Mouse (Mus musculus): ENCODE results near the gene Crxos.

Gene Crxos

DNA sequence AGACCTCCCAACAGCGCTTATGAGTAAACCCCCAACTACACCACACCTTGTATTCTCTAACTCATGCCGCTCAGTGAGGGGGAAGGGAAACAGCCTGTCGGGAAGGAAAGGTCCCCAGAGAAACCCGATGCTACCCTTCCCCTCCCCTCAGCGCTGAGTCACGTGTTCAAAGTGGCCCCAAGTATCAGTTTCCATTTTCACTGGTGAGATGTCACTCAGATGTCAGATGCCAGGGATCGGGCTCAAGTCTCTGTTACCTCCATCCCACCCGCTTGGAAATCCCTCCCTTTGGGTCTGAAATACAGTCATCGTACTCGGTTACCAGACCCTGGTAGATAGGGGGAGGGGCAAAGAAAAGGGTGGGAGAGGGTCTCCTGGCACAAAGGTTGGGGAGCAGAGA is 39.4 kb downstream of the Crxos start:
- DNase-seq (ENCODE audit: low spot score) = peak; percentile 32

DNA sequence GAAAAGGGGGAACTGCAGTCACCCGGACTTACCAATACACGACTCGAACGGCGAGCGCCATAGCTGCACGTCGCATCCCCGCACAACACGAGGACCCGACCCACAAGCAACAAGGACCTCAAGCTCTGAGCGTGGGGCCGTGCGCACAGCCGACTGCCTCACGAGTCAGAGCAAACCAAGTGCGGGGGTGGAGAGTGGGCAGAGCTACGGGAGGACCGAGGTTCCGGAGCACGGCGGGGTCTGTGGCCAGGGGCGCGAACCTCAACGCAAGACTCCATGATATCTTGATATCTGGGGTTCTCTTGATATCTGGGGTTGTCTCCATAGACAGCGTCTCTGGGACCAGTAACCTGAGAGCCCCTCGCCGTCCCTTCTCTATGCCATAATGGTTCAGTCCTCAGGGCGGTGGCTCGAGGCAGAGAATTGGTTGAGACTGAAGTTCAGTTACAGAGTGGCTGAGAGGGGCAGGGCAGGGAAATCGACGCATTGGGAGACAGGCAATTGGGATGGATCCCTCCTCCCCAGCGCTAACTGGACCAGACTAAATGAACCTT is 39.9 kb downstream of the Crxos start, which contains the start of gene Selenow:
Selenow (minus strand) TSS at position 183 of the 554 bp plus-strand sequence.
- peak; percentile 85 for DNase-seq (ENCODE audit: low spot score)

DNA sequence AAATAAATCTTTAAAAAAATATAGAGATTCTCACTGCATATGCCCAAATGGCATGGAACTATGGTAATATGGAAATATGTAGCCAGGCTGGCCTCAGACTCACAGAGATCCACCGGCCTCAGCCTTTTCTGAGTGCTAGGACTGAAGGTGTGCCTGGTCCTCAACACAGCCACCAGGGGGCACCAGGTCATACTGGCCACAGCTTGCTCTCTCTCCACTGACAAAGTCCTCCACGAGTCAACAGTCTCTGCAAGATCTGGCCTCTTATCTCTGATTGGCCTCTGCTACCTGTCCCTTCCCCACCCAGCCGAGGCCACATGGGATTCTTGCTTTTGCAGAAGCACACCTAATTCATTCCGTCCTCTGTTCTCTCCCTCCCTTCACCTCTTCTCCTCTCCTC is 47.5 kb downstream of the Crxos start:
- DNase-seq (ENCODE audit: low spot score) = peak; percentile 49

- no peak for DNase-seq (ENCODE audit: low spot score)
Measured at GRCm38 (mm10) chr7:15930543-15930942, 48.1 kb downstream of the Crxos start.

GRCm38 (mm10) chr7:15931635-15932034 is 49.2 kb downstream of the Crxos start:
- DNase-seq (ENCODE audit: low spot score) = no peak

GRCm38 (mm10) chr7:15933437-15934359 is 51.3 kb downstream of the Crxos start:
- DNase-seq (ENCODE audit: low spot score) = no peak

DNA sequence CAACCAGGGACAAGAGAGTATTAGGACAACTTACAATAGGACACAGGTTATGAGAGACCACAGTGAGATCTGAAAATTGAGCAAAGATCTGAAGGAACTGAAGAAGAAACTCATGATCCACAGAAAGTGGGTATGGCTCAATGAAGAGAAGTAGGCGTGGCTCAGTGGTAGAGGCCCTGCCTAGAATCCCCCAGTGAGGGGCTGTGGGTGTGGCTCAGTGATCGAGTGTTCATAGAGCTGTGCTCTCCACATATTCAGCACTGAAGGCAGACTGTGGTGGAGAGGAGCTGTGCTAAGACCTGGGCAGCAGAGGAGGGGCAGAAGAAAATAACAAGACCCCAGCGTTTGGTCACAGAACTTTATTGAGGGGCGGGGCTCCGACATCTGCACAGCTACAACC is 55.1 kb downstream of the Crxos start:
- DNase-seq (ENCODE audit: low spot score) = no peak

DNA sequence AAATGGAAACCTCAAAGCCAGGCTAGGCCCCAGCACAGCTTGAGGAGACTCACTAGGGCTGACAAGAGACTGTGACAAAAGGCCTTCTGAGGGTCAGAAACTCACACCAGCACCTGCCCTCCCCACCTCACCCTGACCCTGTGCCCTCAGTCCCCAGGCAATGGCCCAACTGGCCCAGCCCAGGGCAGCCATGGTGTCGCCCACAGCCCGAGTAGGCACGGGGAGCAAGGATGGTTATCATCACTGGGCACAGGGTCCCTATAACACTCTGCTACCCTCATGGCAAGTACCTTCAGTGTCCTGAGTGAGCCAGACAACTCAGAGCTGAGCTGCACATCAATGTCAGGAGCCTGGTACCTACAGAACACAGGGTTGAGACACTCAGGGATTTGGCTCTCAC is 56.2 kb downstream of the Crxos start:
- no peak for DNase-seq (ENCODE audit: low spot score)

GRCm38 (mm10) chr7:15944311-15944710 is 61.9 kb downstream of the Crxos start:
- no peak for DNase-seq (ENCODE audit: low spot score)

DNA sequence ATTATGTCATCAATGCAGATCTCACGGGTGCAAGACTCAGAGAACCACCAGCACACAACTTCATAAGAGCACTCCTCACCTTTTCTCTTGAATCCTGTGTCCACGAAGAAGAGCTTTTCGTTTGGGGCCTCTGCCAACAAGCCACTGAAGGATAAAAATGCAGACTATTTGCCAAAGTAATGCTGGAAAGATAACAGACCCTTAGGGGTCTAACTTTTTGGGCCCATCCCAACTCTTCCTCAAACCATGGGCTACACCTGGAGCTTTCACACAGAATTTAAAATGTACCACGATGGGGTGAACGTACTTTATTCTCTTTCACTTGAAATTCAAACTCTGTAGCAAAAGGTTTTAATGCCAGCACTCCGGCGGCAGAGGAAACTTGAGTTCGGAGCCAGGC is 62.8 kb downstream of the Crxos start:
- DNase-seq (ENCODE audit: low spot score) = no peak

DNA sequence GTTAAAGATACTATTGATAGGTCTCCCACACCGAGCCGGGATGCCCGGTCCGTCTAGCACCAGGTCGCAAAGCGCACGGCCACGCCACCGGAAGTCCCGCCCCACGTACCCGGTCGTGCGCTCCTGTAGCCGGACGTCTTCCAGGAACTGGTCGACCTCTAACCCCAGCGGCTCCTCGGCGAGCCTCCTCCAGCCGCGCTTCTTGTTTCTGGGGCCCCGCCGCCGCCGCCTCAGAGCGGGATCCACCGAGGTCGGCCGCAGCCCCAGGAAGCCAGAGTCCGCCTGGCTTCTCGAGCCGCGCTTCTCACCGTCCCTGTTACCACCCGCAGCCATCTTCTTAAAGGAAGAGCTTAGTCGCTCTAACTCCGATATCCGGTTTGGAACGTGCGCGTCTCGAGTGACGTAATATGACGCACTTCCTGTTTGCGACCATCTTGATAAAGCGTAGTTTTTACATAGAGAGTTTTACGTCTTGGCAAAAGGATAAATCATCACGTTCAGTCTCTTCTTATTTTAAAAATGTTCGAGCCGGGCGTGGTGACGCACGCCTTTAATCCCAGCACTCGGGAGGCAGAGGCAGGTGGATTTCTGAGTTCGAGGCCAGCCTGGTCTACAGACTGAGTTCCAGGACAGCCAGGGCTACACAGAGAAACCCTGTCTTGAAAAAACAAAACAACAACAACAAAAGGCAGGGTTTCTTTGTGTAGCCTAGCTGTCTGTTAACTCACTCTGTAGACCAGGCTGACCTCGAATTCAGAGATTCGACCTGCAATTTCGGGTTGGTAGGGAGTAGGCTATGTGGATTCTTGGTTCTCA is 63.5 kb downstream of the Crxos start, which contains the start of gene Nop53:
Nop53 (minus strand) TSS at position 354 of the 816 bp plus-strand sequence.
- peak; percentile 90 for DNase-seq (ENCODE audit: low spot score)

- DNase-seq (ENCODE audit: low spot score) = no peak
Measured at GRCm38 (mm10) chr7:15947653-15948260, 65.3 kb downstream of the Crxos start.

GRCm38 (mm10) chr7:15948381-15948941 is 66.0 kb downstream of the Crxos start:
- peak; percentile 82 for DNase-seq (ENCODE audit: low spot score)

DNA sequence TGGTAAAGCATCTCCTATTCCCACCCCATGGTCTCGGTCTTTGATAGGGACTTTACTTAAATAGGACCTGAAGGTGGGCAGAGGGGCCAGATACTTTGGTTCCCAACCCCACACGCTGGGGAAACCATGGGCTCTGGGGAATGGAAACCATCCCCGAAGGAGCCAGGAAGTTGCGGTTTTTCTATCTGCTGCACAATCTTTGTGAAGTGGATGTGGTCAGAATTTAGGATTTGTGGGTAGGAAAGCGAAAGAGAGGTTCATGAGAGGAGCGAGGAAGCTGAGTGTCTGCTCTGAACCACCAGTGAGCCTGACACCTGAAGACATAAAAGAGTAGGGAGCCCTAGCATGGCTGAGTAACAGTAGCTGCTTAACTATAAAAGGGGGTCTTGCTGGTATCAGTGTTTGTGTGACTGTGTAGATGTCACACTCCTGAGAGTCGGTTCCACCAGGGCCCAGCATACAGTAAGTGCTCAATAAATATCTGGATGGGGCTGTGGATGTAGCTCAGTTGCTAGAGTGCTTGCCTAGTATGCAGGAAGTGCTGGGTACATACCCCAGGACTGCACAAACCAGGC is 66.9 kb downstream of the Crxos start:
- DNase-seq (ENCODE audit: low spot score) = no peak

GRCm38 (mm10) chr7:15950008-15950407 is 67.6 kb downstream of the Crxos start:
- DNase-seq (ENCODE audit: low spot score) = no peak

GRCm38 (mm10) chr7:15952416-15952815 is 70.0 kb downstream of the Crxos start:
- peak; percentile 54 for DNase-seq (ENCODE audit: low spot score)

Data from spleen, adult 12 weeks (tissue).